Mouse (Mus musculus): Measurements from ENCODE around the gene Clcn1.

DNA sequence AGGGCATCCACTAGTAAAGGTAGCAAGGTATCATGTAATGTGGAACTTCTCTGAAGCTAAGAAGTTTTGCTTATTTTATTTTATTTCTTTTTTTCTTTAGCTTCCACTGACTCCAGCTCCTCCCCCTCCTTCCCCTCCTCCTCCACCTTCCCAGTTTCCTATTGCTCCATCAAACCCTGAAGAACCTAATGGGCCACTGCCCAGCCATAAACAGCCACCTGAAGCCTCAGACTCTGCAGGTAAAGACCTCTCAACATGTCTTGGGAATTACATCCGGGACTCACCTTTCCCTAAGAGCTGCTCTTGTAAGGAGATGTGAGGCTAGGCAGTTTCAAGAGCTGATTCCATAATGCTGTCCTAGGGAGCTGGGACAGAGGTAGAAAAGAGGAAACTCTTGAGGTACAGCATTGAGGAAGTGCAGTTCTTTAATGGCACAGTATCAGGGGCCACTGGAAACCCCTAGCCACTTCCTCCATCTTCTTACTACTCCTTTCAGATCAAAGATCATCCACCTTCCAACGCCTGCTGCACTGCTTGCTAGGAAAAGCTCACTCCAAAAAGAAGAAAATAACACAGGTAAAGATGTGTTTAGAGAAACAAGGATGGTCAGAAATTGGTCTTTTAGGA lies 24.1 kb downstream of the Clcn1 start:
- TF ChIP-seq CTCF (IDR thresholded peaks at IDR 0.05; ENCODE audit: borderline replicate concordance, extremely low read depth, insufficient read depth, insufficient read length): no peak
- TF ChIP-seq POLR2A (IDR thresholded peaks at IDR 0.05; ENCODE audit: borderline replicate concordance, extremely low read depth, insufficient read depth, insufficient read length, poor library complexity, severe bottlenecking): no peak
